Mouse (Mus musculus) heart, postnatal 25 days (tissue): ENCODE measurements around the gene 6030445D17Rik. TPM values are rescaled to one million over a fixed set of nuclear protein-coding genes. Genes with fewer than 3 reads are reported as not detected.

Experiments
- DNase-seq: peaks from one replicate; pipeline ENCODE4 v3.0.0; 2022; ENCODE audit warnings: low spot score
- intact Hi-C: fragments of 180-260 bp; cut with DNase I; formaldehyde crosslinking; loops from one replicate; pipeline ENCODE4 v1.15.1; 2025
- total RNA-seq, 2 experiments: library from RNA; stranded (reverse); gene quantifications; 2 replicates each; pipeline ENCODE4 v1.2.3; 2021

The 6030445D17Rik gene
- total RNA-seq: under 1 TPM; 0.23 to 0.53 TPM

DNA sequence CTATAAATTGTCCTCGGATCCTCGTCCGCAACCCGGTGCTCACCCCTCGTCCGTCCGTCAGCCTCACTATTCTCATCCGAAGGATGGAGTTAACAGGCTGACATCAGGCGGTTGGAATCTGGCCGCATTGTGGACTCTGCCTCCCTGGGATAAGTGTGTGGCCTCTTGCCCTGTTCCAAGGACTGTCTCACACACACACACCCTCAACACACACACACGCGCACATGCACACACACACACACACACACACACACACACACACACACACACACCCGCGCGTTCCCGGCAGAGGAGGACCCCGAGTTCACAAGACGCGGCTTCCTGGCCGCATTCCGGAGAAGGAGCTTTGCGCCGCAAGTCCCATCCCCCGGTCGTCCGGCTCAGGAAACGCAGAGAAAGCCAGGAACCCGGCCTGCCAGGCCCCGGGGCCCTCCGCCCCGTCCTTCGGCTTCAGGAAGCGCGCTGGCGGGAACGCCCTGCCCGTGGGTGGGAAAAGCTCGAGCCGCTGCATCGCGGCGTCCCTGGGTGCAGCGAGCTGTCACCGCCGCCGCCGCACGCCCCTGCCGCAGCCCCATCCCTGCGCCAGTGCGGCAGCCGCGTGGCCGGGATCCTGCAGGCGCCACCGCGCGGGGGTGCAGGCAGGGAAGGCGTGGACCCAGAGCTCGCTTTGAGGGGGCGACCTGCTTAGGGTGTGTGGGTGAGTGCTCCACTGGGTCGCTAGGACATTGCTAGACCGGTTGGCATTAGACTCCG is at the start of gene 6030445D17Rik:
Gene 6030445D17Rik, plus strand, starts transcription at position 165 of the 753 bp plus-strand sequence.
- DNase-seq: peak; percentile 88

DNA sequence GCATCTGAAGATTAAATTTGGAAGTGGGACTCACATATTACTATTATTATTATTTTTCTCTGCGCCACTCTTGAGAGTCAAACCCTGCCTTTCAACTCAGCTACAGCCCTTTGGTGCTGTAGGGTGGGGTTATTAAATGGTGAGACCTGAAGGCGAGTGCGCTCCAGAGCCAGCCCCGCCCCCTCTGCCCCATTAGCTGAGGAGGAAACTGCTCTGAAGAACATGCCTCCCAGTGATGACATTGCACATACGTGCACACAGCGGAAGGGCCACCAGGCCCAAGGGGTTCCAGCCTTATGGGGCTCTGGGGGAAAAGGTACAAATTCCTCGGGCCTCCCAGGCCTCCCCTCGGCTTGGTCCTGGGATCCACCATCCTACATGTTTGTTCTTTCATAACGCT is 46.6 kb upstream of the 6030445D17Rik start:
- no peak for DNase-seq
- intact Hi-C loops: no loop called here

More for the DNA sequence above, at the start of gene 6030445D17Rik:
- intact Hi-C loops: loop anchor here (2.0 to 10.0 kb wide), 2 partner anchors 141 to 317 kb away; partner anchors contain the start of genes Id3 and Kdm1a

GRCm38 (mm10) chr4:136418962-136419361 is 43.1 kb upstream of the 6030445D17Rik start:
- intact Hi-C loops: no loop called here
- DNase-seq: no peak

DNA sequence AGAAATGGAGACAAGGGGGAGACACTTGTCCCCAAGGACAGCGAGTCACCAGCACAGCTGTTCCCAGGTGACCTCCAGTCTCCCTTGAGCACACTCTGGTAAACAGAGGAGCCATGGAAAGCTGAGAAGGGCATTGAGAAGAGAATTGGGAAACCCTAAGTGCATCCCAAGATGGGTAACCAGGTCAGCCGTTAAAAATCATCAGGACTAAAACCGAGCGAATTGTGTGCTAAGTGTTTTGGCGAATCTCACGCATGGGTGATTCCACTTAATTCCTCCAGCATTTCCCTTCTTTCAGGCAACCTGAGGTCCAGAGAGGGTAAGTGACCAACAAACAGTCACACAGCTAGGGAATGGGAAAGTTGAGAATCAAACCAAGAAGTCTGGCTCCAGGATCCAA is 42.7 kb upstream of the 6030445D17Rik start:
- no peak for DNase-seq
- intact Hi-C loops: no loop called here

DNA sequence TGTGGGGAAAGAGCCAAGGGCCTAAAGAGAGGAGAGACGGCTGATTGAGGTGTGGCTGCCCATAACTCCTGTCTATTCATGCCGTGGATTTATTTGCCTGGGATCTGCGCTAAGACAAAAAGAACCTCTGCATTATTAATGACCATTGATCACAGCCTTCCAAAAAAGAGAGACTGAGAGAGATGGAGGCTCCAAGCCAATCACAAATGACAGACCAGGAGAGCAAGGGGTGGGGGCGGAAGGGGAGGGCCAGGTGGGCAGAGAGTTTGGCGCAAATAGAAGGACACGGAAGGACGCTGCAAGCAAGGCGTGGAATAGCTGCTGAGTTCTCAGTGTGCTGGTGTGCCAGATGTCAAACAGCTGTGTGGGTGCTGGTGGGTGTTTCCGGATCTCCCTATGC is 38.8 kb upstream of the 6030445D17Rik start, which contains the start of gene Htr1d:
Gene Htr1d, plus strand, starts transcription at position 301 of the 400 bp plus-strand sequence.
- intact Hi-C loops: no loop called here
- DNase-seq: no peak

DNA sequence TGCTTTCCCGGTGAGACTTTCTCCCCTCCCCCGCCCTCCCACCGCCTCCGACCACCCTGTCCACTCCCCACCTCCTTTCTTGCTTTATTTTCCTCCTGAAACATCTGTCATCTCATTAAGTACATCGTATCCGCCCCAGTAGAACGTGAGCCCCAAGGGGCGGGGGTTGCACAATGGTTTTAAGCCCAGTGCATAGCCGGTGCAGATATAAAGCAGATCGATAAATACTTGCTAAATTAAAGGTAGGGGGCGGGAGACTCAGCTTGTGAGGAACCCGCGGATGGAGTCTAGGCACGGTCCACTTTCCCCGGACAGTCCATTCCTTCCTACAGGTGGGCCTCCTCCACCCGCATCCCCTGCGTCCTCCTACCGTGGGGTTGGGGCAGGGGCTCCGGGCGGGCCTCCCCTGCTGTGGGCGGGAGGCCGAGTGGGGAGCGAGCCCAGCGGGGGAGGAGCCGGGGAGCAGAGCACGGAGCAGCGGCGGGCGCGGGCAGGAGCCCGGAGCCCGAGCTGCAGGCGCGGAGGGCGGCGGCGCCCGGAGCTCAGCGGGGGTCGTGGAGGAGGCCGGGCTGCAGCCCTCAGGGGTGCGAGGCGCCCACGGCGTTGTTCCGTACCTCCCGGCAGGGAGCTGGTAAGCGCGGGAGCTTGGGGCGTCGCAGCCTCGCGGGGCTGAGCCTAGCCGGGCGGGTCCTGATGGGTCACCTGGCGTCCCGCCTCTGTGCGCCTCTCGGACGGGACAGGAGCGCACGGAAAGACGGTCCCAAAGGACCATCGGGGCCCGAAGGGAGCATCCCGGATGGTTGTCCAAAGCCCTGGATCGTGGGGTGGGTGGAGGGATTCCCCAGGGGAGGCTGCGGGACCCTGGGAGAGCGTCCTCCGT is 37.7 kb upstream of the 6030445D17Rik start:
- intact Hi-C loops: no loop called here
- DNase-seq: no peak

- intact Hi-C loops: no loop called here
- DNase-seq: no peak
Observed at GRCm38 (mm10) chr4:136425000-136425288, 37.1 kb upstream of the 6030445D17Rik start.

DNA sequence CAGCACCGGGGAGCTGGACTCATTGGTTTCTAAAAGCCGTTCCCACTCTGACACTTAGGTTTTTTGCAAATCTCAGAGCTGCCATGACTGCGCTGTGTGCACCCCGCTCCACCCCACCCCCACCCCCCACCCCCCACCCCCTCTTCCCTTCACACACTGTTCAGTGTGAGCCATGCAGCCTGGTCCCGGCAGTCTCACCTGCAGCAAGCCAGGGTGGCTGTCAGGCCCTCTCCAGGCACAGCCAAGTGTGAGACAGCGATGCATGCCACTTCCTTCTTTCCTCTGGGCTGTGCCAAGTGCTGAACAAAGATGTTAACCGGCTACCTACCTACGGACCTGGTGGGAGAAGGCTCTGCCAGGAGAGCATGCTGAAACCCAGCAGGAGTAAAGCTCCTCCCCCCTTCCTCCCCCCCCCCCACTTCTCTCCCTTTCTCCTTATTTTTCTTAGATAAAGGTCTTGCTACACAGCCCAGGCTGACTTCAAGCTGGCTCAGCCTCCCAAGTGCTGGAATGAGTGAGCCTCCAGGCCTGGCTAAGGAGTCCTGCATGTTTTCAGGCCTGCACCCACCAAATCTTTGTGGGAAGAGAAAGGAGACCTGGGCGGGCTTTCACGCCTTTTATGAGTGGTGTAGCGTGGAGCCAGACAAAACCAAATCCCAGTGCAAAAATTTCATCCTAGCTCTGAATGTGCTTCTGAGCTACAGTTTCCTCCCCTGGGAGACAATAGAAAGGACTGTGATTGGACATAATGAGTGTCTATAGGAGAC is 31.3 kb upstream of the 6030445D17Rik start:
- intact Hi-C loops: loop anchor here (2.0 kb wide), 1 partner anchor 190 kb away; no protein-coding TSS in a partner anchor
- no peak for DNase-seq

DNA sequence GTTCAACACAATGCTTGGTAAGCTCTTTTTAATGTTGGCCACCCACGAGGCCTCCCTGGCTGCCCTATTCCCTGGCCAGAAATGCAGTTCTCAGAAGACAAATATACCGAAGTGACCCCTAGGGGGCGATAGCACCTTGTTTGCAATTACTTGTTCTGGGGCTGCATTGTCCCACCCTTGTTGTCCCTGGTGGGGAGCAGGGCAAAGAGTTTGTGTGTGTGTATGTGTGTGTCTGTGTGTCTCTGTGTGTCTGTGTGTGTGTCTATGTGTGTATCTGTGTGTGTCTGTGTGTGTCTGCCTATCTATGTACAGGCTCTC is 30.7 kb upstream of the 6030445D17Rik start:
- no peak for DNase-seq
- intact Hi-C loops: loop anchor here (2.0 kb wide), 1 partner anchor 189 kb away; no protein-coding TSS in a partner anchor

GRCm38 (mm10) chr4:136434029-136434428 is 28.0 kb upstream of the 6030445D17Rik start:
- DNase-seq: no peak
- intact Hi-C loops: no loop called here

DNA sequence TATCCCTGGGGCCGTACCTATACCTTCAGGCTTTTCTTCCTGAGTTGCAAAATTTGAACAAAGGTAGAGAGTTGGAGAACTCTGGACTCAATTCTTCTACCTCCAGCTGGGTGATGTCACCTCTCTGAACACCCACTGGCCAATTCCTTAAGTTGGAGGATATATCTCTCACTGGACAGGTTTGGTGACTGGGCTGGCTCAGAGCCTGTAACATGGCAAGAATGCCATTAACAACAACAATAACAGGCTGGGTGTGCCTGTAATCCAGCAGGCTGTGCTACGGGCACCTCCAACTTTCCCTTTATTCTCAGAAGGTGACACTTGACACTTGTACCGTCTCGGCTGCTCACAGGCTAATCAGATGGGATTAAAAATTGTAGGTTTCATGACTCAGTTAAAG is 22.9 kb upstream of the 6030445D17Rik start:
- DNase-seq: no peak
- intact Hi-C loops: no loop called here

GRCm38 (mm10) chr4:136441354-136442043 is 20.6 kb upstream of the 6030445D17Rik start:
- no peak for DNase-seq
- intact Hi-C loops: no loop called here

- DNase-seq: no peak
- intact Hi-C loops: no loop called here
Observed at GRCm38 (mm10) chr4:136444561-136444960, 17.5 kb upstream of the 6030445D17Rik start.

DNA sequence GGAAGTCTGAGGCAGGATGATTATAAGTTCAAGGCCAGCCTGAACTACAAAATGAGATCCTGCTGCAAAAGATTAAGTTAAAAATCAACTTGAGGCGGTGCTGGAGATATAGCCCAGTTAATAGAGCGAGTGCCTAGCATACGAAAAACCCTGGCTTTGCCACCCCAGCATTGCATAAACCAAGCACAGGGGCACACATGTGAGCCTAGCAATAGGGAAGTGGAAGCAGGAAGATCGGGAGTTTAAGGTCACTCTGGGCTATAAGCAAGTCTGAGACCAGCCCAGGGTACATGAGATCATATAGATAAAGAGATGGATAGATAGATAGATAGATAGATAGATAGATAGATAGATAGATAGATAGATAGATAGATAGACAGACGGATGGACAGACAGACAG is 12.3 kb upstream of the 6030445D17Rik start:
- intact Hi-C loops: no loop called here
- no peak for DNase-seq

DNA sequence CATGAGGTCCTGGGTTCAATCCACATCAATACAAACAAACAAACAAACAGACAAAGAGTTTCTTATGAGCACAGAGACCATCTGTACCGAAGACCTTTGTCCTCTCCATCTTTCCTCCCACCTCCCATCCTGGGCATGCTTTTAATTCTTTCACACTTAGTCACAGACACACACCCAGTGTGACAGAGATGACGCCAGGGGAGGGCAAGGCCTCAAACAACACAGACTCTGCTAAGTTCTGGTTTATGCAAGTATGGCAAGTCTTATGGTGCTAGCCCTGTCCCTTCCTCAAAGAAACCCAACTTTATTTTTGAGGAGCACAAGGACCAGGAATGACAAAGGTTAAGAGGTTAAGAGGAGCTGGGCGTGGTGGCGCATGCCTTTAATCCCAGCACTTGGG is 11.8 kb upstream of the 6030445D17Rik start:
- DNase-seq: no peak
- intact Hi-C loops: no loop called here

- intact Hi-C loops: no loop called here
- no peak for DNase-seq
Observed at GRCm38 (mm10) chr4:136451564-136451963, 10.5 kb upstream of the 6030445D17Rik start.

GRCm38 (mm10) chr4:136452286-136452685 is 9.8 kb upstream of the 6030445D17Rik start:
- intact Hi-C loops: no loop called here
- DNase-seq: no peak

- DNase-seq: no peak
- intact Hi-C loops: no loop called here
Observed at GRCm38 (mm10) chr4:136452792-136453191, 9.3 kb upstream of the 6030445D17Rik start.

- peak; percentile 38 for DNase-seq
- intact Hi-C loops: loop anchor here (1.0 kb wide), 2 partner anchors 71 to 166 kb away; no protein-coding TSS in a partner anchor
Observed at GRCm38 (mm10) chr4:136454850-136455260, 7.2 kb upstream of the 6030445D17Rik start.
